Mouse (Mus musculus) liver, embryonic 13.5 days (tissue): Measurements from ENCODE around the gene Sf3b5. TPM values are rescaled to one million over a fixed set of nuclear protein-coding genes. Genes with fewer than 3 reads are reported as not detected.
A peak's percentile ranks its signal among the peaks of the same experiment; 100 is the strongest.

Experiments
- ATAC-seq: fragments of 200-750 bp; cut with Nextera tagmentation; 2 replicates; pipeline ENCODE4 v1.8.0; 2017; ENCODE audit warnings: low read depth, mild to moderate bottlenecking, moderate number of reproducible peaks, moderate library complexity
- DNase-seq: peaks from one replicate; pipeline ENCODE4 v3.0.0; 2022
- H3K27ac ChIP-seq: fragments of 300-500 bp; sonication (generic); 2 replicates; pipeline ENCODE4 v1.5.1; 2015; ENCODE audit warnings: moderate library complexity, mild to moderate bottlenecking, inconsistent platforms
- H3K27me3 ChIP-seq: fragments of 300-500 bp; sonication (generic); 2 replicates; pipeline ENCODE4 v1.6.1; 2015; ENCODE audit warnings: mild to moderate bottlenecking, inconsistent platforms
- H3K36me3 ChIP-seq: fragments of 300-500 bp; sonication (generic); 2 replicates; pipeline ENCODE4 v1.6.1; 2015; ENCODE audit warnings: mild to moderate bottlenecking, inconsistent platforms
- H3K4me1 ChIP-seq: fragments of 300-500 bp; sonication (generic); replicated peaks from 2 replicates; pipeline ENCODE4 v1.6.1; 2015; ENCODE audit warnings: inconsistent platforms
- H3K4me2 ChIP-seq: fragments of 300-500 bp; sonication (generic); 2 replicates; pipeline ENCODE4 v1.6.1; 2015; ENCODE audit warnings: inconsistent platforms, mild to moderate bottlenecking, moderate library complexity
- H3K4me3 ChIP-seq: fragments of 300-500 bp; sonication (generic); replicated peaks from 2 replicates; pipeline ENCODE4 v1.5.1; 2015; ENCODE audit warnings: mild to moderate bottlenecking, inconsistent platforms
- H3K9ac ChIP-seq: fragments of 300-500 bp; sonication (generic); 2 replicates; pipeline ENCODE4 v1.6.1; 2015; ENCODE audit warnings: mild to moderate bottlenecking, inconsistent platforms
- H3K9me3 ChIP-seq: fragments of 300-500 bp; sonication (generic); replicated peaks from 2 replicates; pipeline ENCODE4 v1.6.1; 2016; ENCODE audit warnings: inconsistent platforms
- WGBS: fragments of 180-500 bp; shearing (Covaris S2); methylation state at CpG from one replicate; pipeline ENCODE4 v1.1.7; 2015; ENCODE audit not compliant: insufficient replicate concordance; 5-methylcytosine and 5-hydroxymethylcytosine counted together
- polyA plus RNA-seq: library from polyadenylated mRNA; unstranded; fragments of >200 nt; fragmentation: Nextera tagmentation; extraction: Ambion mirVana; gene quantifications from 2 replicates; pipeline ENCODE4 v1.2.1, GENCODE M21; 2015

The Sf3b5 gene
- polyA plus RNA-seq = 26.0 and 28.3 TPM in 2 replicates

- no peaks in the 10 kb centered on the region for H3K9me3 ChIP-seq
- DNase-seq = no peak
- H3K36me3 ChIP-seq = peaks cover 4% of the 10 kb centered on the region; the same call in 1 of the 2 replicates
- no peak within 1 kb of the TSS for H3K4me3 ChIP-seq
- no peaks in the 10 kb centered on the region for H3K27me3 ChIP-seq
- no peak for ATAC-seq
- H3K4me1 ChIP-seq = peaks cover 19% of the 10 kb centered on the region
- no peak within 1 kb of the TSS for H3K9ac ChIP-seq
- no peak within 1 kb of the TSS for H3K27ac ChIP-seq
- H3K4me2 ChIP-seq = no peak within 1 kb of the TSS
- WGBS = 66% methylated on average over 3 of the region's 3 CpGs
These were observed at the start of gene Sf3b5 for GRCm38 (mm10) chr10:13005043-13005442. Sf3b5 (plus strand) TSS chr10:13005343.

- no peaks in the 10 kb centered on the region for H3K9me3 ChIP-seq
- ATAC-seq (no peak), DNase-seq (no peak)
- 18% methylated on average over 1 of the region's 1 CpGs for WGBS
- no peak overlapping the region for H3K27ac ChIP-seq
- H3K4me2 ChIP-seq = no peak overlapping the region
- no peaks in the 10 kb centered on the region for H3K27me3 ChIP-seq
- 0 out of 2 replicates have a peak, but pooled peaks cover 4% of the 10 kb centered on the region for H3K36me3 ChIP-seq
- peaks cover 21% of the 10 kb centered on the region for H3K4me1 ChIP-seq
- H3K9ac ChIP-seq = no peak overlapping the region
- H3K4me3 ChIP-seq = no peak overlapping the region
These were observed 49.3 kb upstream of the Sf3b5 start for GRCm38 (mm10) chr10:12955831-12956230.

DNA sequence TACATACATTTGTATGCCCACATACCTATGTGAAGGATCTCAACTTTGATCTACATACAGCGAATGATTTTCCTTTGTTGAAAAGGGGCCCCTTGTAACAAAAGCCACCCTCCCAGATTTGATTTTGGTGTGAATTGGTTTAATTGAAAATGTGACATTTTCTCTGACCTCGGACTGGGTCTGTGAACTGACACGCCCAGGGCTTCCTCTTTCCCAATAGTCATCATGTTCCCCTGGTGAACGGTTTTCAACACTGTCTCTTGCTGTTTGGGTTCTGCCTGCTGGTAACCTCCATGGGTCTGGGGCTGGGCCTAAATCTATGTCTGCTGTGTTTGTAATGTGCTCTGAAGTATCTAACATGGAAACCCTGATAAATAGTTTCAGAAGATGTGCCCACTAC, 47.9 kb upstream of the Sf3b5 start:
- no peak overlapping the region for H3K4me2 ChIP-seq
- H3K27ac ChIP-seq = no peak overlapping the region
- no peak overlapping the region for H3K9ac ChIP-seq
- H3K27me3 ChIP-seq = no peaks in the 10 kb centered on the region
- H3K4me3 ChIP-seq = no peak overlapping the region
- WGBS = 48% methylated on average over 4 of the region's 4 CpGs
- no peak for DNase-seq
- H3K36me3 ChIP-seq = 0 out of 2 replicates have a peak, but pooled peaks cover 4% of the 10 kb centered on the region
- ATAC-seq = no peak
- H3K9me3 ChIP-seq = no peaks in the 10 kb centered on the region
- peaks cover 27% of the 10 kb centered on the region for H3K4me1 ChIP-seq

DNA sequence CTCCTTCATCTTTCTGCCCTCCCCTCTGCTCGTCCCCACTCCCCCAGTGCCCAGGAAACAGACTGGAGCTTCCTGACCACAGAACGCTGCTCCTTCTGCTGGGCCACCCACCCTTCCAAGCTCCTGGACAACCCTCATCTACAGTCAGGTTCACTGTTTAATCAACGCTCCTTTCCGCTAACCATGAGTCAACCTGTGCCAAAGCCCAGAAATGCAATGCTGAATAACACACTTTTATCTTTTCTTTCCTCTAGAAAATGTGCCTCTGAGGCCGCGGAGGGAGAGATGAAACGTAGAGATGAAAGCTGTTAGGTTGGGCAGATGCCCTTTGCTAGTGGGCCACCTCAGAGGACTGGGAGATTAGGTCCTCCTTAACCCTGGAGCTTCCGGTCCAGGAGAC, 43.6 kb upstream of the Sf3b5 start:
- H3K27me3 ChIP-seq = no peaks in the 10 kb centered on the region
- peak overlapping the region; percentile 57 for H3K9ac ChIP-seq
- H3K36me3 ChIP-seq = 0 out of 2 replicates have a peak, but pooled peaks cover 4% of the 10 kb centered on the region
- H3K4me2 ChIP-seq = peak overlapping the region; percentile 85
- no peak for ATAC-seq
- H3K4me3 ChIP-seq = peak overlapping the region; percentile 21
- WGBS = 26% methylated on average over 8 of the region's 8 CpGs
- peaks cover 34% of the 10 kb centered on the region for H3K4me1 ChIP-seq
- no peaks in the 10 kb centered on the region for H3K9me3 ChIP-seq
- no peak for DNase-seq
- H3K27ac ChIP-seq = peak overlapping the region; percentile 82

DNA sequence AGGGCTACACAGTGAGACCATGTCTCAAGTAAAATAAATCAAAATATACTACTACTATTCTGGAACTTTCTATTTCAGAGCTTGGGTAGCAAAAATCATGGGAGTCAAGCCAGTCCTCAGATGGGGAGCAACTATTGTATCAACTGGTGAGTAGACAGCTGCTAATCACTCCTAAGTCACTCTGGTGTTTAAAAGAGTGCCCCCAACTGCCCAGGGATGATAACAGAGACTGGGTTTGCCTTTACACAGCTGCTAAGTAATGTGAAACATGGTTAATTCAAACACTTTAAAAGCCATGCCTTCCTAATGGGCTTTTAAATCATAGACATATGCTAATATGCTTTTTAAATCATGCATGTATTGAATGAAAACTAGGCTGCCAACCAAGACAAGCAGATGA, 42.9 kb upstream of the Sf3b5 start:
- H3K9ac ChIP-seq = peak overlapping the region; percentile 57
- ATAC-seq = peak; percentile 79

DNA sequence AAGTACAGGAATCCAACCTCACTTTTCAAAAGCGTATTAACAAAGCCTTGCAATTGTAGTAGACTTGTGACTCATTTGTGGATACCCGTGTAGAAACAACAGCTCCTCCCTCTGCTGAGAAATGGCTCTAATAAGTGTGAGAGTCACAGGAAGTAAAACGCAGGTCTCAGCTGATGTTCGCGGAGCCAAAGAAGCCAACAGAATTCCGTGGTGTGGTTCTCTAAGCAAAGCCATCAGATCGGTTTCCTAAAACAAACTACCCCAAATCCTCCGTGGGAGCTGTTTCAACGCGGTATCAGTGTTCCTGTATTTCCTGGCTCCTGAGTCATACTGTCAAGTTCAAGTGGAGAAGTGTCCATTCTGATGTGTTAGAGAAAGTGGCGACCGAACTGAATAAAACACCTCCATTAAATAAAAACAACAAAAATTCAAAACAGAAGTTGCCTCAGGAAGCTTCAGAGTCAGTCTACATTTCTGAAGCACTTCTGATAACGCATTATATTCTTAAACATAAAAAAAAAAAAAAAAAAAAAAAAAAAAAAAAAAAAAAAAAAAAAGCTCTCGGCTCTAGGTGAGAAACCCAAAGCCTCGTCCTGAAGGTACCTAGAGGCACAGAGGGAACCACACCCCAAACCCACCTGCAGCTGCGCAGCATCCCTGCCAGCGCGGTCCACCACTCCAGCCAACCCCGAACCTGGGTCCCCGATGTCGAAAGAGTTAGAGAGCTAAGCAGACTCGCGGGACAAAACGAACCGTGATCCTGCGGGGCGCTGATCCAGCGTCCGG, 41.6 kb upstream of the Sf3b5 start:
- peak; percentile 56 for ATAC-seq
- peak overlapping the region; percentile 84 for H3K4me3 ChIP-seq
- WGBS = 3% methylated on average over 29 of the region's 29 CpGs
- peaks cover 34% of the 10 kb centered on the region for H3K4me1 ChIP-seq
- H3K9me3 ChIP-seq = no peaks in the 10 kb centered on the region
- H3K36me3 ChIP-seq = 0 out of 2 replicates have a peak, but pooled peaks cover 4% of the 10 kb centered on the region
- H3K27me3 ChIP-seq = no peaks in the 10 kb centered on the region
- peak overlapping the region; percentile 82 for H3K9ac ChIP-seq
- DNase-seq = peak; percentile 25
- H3K27ac ChIP-seq = peak overlapping the region; percentile 82
- H3K4me2 ChIP-seq = peak overlapping the region; percentile 85

More for the DNA sequence above, 42.9 kb upstream of the Sf3b5 start:
- Histone ChIP-seq H3K27me3 (no peaks in the 10 kb centered on the region), H3K4me3 (peak overlapping the region; percentile 84), H3K27ac (peak overlapping the region; percentile 82), H3K9me3 (no peaks in the 10 kb centered on the region), H3K36me3 (0 out of 2 replicates have a peak, but pooled peaks cover 4% of the 10 kb centered on the region), H3K4me1 (peaks cover 34% of the 10 kb centered on the region), H3K4me2 (peak overlapping the region; percentile 85)
- peak; percentile 69 for DNase-seq

DNA sequence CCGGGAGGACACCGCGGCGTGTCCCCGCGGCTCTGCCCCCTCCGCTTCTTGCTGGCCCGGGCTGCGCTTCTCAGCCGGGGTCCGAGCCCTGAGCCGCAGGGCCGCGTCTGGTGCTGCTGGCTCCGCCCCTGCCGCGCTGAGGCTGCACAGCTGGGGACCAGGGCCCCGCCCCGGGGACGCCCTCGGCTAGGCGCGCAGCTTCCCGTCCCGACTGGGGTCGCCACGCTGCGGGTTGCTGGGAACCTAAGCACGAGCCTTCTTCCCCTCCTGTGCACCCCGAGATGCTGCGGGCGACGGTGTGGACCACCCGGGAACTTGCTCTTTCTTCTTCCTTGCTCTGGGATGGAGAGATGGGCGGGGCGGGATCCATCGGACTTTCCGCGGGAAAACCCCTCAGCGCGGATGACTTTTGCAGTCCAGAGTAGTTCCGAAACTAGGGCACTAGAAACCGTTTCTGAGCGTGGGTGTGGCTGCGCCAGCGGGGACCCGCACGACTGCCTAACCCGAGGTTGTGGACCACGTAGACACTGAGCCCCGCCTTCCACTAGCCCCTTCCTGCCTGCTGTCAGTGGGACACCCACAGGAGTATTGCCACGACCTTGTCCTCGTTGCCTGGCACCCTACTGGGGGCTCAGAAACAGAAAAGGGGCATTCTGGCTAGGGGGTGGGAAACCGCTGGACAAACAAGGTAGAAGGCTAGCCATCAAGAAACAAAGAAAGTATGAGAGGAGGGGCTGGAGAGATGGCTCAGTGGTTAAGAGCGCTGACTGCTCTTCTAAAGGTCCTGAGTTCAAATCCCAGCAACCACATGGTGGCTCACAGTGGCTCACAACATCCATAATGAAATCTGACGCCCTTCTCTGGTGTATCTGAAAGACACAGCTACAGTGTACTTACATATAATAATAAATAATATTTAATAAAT, 40.7 kb upstream of the Sf3b5 start, which contains the start of gene Stx11:
Gene Stx11 (minus strand): TSS at position 148 of the 925 bp plus-strand sequence.
- Histone ChIP-seq H3K36me3 (0 out of 2 replicates have a peak, but pooled peaks cover 4% of the 10 kb centered on the region), H3K27ac (peak within 1 kb of the TSS; percentile 82), H3K9ac (peak within 1 kb of the TSS; percentile 82), H3K9me3 (no peaks in the 10 kb centered on the region), H3K27me3 (no peaks in the 10 kb centered on the region), H3K4me1 (peaks cover 34% of the 10 kb centered on the region), H3K4me2 (peak within 1 kb of the TSS; percentile 85), H3K4me3 (peak within 1 kb of the TSS; percentile 84)
- DNase-seq (peak; percentile 79), ATAC-seq (peak; percentile 92)
- 4% methylated on average over 56 of the region's 56 CpGs for WGBS

DNA sequence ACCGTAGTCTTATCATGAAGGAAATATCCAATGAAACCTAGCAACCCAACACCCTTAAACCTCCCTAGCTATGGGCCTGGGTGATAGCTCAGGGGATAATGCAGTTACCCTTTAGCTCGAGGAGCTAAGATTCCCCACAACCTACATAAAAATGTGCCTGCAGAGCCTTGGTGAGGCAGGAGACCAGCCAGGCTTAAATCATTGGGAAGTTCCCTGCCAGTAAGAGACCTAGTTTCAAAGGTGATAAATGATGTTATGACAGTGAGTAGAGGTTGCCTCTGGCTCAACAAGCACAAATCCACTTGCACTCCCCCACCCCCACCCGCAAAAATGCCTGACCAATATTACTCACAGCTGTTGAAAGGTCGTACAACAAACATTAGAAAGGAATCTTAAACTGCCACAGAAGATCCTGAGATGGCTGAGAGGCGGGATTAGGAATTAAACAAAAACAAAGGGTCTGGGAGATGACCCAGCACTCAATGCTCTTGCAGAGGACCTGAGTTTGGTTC, 39.4 kb upstream of the Sf3b5 start:
- H3K36me3 ChIP-seq = no peaks in the 10 kb centered on the region
- H3K9me3 ChIP-seq = no peaks in the 10 kb centered on the region
- H3K9ac ChIP-seq = no peak overlapping the region
- H3K27me3 ChIP-seq = no peaks in the 10 kb centered on the region
- peaks cover 33% of the 10 kb centered on the region for H3K4me1 ChIP-seq
- no peak overlapping the region for H3K27ac ChIP-seq
- ATAC-seq (no peak), DNase-seq (no peak)
- WGBS = 70% methylated on average over 5 of the region's 5 CpGs
- H3K4me3 ChIP-seq = no peak overlapping the region
- no peak overlapping the region for H3K4me2 ChIP-seq

DNA sequence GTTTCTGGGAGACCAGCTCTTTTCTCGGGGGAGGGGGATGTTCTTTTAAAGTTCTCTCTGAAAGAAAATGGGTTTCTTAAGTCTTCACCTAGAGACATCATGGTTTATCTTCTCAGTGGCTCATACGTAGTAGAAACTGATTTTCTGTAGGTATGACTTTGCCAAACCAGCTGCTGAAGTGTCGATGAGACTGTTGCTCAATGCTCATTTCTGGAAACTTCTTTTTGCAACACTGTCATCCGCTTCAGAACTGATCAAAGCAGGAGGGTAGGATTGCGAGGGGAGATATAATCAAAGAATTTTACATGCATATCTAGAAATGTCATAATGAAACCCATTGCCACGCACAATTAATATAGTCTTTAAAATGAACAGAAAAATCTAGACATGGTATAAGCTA, 30.6 kb upstream of the Sf3b5 start:
- H3K36me3 ChIP-seq = no peaks in the 10 kb centered on the region
- H3K27ac ChIP-seq = no peak overlapping the region
- H3K9me3 ChIP-seq = no peaks in the 10 kb centered on the region
- no peak for DNase-seq
- no peaks in the 10 kb centered on the region for H3K4me1 ChIP-seq
- 68% methylated on average over 6 of the region's 6 CpGs for WGBS
- ATAC-seq = no peak
- no peak overlapping the region for H3K4me3 ChIP-seq
- no peaks in the 10 kb centered on the region for H3K27me3 ChIP-seq
- no peak overlapping the region for H3K9ac ChIP-seq
- no peak overlapping the region for H3K4me2 ChIP-seq

DNA sequence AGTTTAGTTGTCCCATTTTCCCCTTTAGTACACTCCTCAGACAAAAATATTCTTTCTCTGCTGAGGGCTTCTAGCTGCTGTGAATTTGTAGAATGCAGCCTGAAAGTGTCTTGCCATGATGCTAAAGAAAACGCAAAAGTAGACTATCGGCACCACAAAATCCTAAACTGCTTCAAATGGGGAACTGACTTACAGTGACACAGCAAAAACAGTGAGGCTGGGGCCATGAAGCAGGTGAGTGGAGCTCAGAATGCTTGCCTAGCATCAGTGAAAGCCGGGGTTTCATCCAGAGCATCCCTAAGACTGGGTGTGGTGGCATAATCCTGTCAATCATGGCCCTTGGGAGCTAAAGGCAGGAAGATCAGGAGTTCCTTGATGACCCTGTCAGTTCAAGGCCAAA, 29.7 kb upstream of the Sf3b5 start:
- 42% methylated on average over 3 of the region's 3 CpGs for WGBS
- Histone ChIP-seq H3K4me3 (no peak overlapping the region), H3K4me2 (no peak overlapping the region)

GRCm38 (mm10) chr10:12975957-12976356, 29.2 kb upstream of the Sf3b5 start:
- Histone ChIP-seq H3K4me2 (no peak overlapping the region), H3K36me3 (no peaks in the 10 kb centered on the region), H3K9ac (no peak overlapping the region), H3K9me3 (no peaks in the 10 kb centered on the region), H3K4me1 (no peaks in the 10 kb centered on the region), H3K27me3 (no peaks in the 10 kb centered on the region), H3K4me3 (no peak overlapping the region), H3K27ac (no peak overlapping the region)
- DNase-seq = no peak
- no peak for ATAC-seq
- WGBS = 71% methylated on average over 7 of the region's 7 CpGs

More for the DNA sequence above, 29.7 kb upstream of the Sf3b5 start:
- ATAC-seq (no peak), DNase-seq (no peak)
- Histone ChIP-seq H3K27me3 (no peaks in the 10 kb centered on the region), H3K4me1 (no peaks in the 10 kb centered on the region), H3K9ac (no peak overlapping the region), H3K36me3 (no peaks in the 10 kb centered on the region), H3K27ac (no peak overlapping the region), H3K9me3 (no peaks in the 10 kb centered on the region)
